Mouse (Mus musculus) cerebellum, adult 9-10 months (tissue): Measurements from ENCODE around the gene Ank3.
A peak's percentile ranks its signal among the peaks of the same experiment; 100 is the strongest.

ENCODE experiments used
- DNase-seq: peaks from one replicate; pipeline ENCODE4 v3.0.0; 2022

Gene Ank3

DNA sequence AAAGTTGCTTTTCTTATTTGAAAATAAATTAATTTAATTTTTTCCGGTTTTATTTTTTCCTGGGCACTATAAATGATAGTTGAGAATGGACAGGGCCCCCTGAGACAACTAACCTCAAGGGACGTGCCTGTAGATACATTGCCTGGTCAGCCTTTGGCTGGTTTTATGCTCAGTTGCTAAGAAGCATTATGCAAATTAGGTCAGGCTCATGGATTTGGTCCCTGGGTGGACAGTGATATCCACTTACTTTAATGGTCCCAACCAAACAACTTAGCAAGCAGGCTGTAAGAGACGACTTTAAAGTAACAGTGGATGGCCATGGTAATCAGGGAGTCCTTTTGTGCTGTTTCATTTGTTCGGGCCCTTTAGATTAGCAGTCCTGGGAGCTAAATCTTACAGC lies 392.0 kb downstream of the Ank3 start:
- DNase-seq: no peak

DNA sequence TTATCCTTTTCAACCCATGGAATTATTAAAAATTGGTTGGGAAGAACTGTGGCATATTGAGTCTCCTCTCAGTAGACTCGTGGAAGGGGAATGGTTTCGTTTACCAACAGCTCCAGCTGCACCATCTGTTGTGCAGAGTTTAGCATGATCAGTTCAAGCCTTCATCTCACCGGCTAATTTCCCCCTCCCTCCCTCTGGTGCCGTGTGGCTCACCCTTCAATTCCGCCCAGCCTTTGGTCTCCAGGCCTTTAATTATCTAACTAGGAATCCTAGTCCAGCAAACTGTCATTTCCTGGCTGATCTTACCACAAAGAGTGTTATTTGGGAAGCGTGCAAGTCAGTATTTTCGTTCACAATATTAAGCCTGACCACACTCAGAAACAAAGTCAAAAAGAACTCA lies 393.4 kb downstream of the Ank3 start:
- DNase-seq: no peak

DNA sequence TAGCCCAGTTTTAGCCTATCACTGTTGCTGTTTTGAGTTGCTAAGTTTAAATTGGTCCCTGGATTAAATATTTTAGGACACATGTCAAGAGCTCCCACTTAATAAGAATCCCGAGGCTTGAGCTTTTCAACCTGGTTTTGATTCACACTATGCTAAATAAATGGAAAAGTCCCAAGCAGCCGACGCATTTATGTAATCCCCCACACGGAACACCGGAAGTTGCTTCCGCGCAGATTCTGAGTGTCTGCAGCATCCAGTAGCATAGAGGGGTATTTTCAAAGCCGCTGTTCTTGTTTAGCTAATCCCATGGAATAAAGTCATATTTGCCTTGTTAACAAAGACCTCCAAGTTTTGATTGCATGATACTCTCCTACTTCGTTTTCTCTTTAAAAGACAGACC lies 393.8 kb downstream of the Ank3 start:
- DNase-seq: no peak

DNA sequence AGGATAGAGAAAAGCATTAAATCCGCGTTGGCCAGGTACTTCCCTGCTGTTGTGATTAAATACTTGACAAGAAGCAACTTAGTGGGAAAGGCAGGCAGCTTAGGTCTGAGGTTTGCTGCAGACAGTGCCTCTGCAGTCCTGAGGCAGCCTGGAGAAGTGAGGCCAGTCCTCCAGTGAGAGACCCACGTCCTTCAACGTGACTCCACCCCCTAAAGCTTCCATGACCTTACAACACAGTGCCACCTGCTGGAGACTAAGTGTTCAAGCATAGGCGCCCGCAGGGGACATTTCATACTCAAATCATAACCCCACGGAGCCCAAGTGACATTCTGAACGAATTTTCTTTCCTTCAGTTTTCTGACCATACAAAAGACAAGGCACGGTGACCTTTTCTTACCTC lies 394.5 kb downstream of the Ank3 start:
- peak; percentile 76 for DNase-seq

DNA sequence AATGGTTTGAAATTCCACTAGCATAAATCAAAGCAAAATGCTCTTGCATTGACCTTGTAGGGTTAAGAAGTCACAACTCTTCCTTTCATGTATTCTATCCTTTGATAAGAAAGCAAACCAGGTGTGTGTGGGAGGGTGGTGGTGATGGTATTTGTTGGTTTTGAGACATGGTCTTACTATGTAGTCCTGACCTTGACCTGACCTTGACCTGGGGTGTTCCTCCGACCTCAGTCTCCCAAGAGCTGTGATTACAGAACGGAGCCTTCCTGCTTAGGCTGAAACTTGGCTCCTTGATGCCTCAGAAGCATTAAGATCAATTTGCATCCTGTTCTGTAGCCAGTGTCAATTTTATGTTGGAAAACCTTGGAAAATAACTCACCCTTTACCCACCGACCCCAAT lies 397.1 kb downstream of the Ank3 start:
- DNase-seq: no peak

DNA sequence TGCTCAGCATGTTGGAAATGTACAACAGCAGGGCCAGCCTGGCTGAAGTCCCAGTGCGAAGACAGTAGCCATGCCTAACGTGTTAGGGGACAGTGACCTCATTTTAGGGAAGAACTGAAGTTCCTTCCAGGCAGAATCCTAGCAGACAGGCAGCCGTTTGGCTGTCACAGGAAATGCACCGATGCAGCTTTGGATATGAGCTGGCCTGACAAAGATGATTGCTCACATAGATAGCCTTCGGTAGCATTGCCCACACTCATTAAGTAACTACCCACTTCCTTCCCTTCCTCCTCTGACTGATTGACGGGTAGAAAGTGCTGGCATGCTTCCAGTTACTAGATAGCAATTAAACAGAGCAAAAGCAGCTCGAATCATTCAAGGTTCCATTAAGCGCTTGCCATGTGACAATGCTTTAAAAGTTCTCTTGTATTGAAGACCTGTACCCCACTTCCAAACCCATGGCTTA lies 397.9 kb downstream of the Ank3 start:
- peak; percentile 83 for DNase-seq

DNA sequence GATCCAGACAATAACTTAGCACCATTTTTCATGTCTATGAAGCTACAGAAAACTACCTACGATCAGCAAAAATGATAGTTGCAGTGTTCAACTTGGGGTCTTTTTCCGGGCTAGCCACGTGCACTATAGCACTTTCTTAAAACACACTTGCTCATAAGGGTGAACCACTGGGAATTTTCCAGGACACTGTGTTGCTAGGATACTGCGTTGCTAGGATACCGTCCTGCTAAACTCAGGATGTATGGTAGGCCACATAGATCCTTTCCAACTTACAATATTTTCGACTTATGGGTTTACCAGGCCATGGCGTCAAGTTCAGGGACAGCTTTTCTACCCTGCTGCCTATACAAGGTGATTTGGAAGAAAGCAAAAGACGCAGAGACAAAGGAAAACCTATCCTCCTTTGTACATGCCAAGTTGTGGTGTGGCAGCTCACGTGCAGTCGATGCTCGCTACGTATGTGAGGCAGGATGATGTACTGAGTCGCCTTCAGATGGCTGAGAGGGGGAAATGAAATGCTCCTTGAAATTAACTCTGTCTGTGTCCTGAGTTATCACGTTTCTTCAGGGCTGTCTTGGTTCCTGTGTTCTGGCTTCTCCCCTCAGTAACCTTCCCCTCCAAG lies 404.7 kb downstream of the Ank3 start:
- no peak for DNase-seq

DNA sequence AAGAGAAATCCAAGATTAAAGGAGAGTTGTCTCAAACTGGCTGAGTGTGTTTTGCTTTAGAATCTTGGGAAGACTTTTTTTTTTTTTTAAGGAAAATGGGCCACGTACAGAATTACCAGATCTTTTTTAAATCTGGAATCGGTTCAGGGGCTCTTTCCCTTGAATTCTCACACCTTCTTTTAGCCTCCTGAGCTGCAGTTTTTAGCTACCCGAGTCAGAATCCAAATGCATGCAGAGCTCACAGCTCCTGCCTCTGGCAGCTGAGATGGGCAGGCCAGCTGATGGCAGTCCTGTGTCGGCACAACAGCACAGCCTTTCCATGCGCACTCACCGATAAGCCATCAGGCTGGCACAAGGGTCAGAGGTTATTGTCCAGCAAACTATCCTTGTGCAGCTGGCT lies 406.0 kb downstream of the Ank3 start:
- DNase-seq: no peak

DNA sequence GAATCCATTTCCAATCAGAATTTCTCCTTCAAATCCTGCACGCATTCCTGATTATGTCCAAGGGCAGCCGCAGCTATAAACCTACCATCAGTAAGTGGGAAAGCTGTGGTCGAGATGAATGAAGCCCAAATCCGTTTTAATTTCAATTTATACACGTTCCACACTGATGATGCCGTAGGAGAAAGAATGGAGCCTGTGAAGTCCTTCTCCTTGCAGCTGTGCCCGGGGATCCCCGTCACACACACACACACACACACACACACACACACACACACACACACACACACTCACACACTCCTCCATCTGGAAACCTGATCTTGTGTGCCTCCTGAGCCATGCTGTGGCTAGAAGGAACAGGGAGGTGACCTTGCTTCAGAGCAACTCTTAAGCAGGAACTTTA lies 412.2 kb downstream of the Ank3 start:
- DNase-seq: no peak

DNA sequence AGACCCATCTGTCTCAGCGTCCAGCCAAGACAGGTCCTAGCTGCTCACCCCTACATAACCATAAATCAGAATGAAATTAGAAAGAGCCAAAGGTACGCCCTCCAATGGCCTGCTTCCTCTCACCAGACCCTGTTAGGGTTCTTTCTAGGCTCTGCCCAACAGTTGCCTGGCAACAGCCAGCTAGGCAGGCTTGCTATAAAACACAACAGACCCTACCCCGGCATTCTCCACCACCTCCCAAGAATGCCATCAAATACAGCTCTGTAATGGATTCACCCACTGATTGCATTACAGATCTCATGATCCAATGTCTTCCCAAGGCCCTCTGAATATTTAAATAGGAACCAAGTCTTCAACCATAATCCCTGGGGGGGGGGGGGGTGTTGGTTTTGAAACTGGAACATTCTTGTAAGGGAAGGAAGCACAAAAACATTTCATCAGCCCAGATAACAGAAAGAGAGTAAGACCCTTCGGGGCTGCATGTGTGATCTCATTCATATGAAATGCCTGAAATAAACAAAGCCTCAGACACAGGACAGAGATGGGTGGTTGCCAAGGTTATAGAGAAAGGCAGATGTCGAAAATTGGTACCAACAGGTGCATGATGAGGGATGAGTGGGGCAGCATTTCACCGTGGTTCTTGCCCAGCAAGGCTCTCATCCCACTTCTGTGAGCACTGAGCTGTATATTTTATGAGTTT lies 415.4 kb downstream of the Ank3 start:
- DNase-seq: peak; percentile 57

DNA sequence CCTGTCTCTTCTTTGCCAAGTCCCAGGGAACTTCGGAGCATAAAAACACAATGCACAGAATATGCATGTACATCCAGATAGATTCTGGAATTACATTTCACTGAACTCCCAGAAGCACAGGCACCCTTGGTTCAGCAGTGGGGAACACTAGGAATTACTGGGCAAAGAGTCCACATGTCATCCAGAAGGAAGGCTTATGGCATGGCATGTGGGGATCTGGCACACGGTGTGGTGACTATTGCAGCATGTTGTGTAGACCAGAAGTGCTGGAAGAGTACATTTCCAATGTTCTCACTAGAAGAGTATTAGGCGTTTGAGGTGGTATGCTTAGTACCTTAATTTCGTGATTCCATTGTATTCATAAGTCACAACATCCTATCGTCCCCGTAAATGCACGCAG lies 422.7 kb downstream of the Ank3 start:
- no peak for DNase-seq

DNA sequence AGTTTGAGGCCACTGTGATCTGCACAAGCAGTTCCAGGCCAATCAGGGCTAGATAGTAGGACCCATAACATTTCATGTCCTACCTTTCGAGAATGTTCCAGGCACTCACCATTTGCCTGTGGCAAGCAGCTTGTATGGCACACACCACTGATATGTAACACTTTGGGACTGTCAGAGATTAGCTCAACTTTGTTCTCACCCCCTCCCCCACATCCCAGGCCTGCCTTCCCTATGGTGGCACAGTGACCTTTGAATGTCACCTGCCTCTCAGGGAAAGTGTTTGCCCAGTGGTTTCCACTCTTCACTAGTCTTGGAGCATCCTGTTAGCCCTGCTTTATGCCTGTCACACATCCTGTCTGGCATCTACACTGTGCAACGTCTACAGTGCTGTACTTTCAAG lies 430.2 kb downstream of the Ank3 start:
- no peak for DNase-seq

DNA sequence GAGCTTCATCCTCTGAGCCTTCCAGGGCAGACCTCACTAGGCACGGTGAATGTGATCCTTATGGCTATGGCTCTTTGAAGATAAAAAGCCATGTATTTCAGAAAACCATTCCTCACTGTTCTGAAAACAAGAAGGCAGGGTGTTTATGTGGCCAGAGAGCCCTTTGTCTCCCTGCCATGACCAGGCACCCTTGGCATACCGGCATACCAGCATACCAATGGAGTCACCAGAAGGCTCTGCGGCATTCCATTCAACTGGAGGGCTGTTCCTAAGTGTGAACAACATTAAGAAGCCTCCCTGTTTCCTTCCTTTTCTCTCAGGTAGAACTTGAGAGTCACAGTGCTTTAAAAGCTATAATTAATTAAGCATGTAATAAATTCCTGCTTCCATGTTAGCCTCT lies 430.7 kb downstream of the Ank3 start:
- no peak for DNase-seq

DNA sequence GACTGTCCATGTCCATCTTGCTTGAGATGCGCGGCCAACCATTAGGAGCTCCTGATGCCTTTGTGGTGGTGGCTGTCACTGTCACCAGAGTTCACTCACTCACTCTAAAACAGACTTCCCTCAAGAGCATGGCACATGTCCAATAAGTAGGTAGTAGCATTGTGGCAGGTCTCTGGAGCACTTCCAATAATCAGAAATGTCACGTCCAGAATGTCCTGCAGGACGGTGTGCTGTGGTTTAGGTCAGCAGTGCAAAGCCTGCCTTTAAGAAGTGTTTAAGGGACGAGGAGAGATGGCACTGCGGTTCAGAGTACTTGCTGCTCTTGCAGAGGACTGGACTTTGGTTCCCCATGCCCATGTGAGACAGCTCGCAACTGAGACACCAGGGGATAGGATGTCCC lies 433.0 kb downstream of the Ank3 start:
- DNase-seq: no peak

DNA sequence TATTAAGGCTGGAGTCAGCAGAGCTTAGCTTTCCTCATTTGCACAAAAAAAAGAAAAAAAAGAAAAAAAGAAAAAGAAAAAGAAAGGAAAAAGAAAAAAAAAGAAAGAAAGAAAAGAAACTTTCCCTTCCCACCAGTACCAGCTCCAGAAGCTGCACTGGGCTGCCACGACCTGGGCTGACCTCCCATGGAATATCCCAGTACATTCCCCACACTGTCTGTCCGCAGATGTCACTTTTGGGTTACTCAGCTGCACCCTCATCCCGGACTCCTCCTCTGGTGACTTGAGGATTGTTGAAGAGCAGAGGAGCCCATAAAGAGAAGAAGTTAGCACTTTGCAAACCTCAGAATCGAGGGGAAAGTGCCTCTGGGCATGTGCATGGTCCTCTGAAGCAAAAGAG lies 433.7 kb downstream of the Ank3 start:
- DNase-seq: no peak

DNA sequence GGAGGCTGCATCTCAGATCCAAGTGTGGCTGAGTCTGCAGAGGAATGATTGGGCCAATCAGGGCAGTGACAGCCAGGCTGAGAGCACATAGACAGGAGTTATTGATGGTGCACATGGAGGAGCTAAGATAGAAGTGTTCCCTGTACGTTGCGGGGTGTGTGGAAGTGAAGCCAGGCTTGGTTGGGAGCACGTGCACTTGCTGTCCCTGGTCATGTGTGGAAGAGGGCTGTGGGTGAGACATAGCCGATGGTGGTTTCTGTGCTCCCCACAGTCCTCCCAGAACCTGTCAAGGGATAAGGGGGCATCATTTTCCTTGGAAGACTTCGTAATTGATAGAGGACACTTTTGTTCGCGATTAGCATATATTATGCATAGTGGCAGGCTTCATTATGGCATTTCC lies 434.2 kb downstream of the Ank3 start:
- DNase-seq: no peak

DNA sequence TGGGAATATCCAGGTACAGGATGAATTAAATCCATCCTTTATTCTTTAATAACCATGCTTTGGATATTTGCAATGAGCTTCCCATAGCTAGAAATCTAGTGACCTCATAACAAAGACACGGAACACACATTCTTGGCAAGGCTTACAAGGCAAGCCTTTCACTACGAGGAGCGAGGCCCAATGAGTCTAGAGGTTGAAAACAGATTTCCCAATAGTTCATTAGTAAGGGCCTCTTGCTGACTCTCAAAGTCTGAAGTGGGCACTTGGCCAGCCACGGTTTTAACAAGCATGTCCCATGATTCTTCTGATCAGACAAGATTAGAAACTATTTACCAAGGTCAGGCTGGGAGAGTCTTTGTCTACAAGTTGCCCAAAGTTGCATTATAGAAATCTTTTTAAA lies 436.1 kb downstream of the Ank3 start:
- DNase-seq: no peak

DNA sequence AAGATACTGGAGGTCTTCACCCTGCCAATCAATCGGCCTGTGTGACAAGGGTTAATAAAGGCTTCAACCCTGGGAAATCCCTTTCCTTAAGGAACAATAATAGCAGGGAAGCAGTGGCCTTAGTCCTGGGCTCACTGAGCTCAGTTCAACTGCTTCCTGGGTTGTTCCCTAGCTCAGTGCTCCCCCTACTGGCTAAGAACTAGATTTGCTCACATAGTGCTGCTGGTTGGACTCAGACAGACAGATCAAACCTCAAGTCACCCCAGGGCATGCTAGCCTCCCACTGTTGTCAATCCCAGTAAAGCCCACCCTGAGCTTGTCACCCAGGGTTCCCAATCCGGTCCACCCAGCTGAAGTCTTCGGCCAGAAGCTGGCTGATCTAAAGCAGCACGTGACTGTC lies 447.2 kb downstream of the Ank3 start:
- peak; percentile 79 for DNase-seq

DNA sequence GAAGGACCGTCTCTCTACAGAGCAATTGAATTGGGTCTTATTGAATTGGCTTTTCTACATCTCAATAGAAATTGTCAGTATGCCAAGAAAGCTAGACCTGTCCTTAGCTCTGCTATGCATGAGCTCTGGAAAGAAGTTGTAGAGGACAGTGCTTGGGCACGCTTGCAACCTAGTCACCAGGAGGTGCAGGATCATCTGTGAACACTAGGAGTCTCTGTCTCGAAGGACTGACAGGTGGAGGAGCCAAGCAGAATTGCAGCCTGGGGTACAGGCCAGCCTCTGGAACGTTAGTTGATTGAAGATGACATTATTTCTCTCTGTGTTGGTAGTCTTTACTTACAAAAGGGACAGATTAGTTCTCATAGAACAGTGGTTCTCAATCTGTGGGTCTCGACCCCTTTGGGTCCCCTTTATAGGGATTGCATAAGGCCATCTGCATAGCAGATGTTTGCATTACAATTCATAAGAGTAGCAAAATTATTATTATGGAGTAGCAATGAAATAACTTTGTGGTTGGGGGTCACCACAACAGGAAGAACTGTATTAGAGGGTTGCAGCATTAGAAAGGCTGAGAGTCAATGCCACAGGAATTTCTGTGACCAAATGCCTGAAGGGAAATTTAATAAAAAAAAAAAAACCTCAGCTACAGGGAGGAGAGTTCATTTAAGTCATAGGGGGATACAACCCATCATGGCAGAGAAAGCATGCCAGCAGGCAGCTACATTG lies 454.0 kb downstream of the Ank3 start:
- DNase-seq: peak; percentile 53

DNA sequence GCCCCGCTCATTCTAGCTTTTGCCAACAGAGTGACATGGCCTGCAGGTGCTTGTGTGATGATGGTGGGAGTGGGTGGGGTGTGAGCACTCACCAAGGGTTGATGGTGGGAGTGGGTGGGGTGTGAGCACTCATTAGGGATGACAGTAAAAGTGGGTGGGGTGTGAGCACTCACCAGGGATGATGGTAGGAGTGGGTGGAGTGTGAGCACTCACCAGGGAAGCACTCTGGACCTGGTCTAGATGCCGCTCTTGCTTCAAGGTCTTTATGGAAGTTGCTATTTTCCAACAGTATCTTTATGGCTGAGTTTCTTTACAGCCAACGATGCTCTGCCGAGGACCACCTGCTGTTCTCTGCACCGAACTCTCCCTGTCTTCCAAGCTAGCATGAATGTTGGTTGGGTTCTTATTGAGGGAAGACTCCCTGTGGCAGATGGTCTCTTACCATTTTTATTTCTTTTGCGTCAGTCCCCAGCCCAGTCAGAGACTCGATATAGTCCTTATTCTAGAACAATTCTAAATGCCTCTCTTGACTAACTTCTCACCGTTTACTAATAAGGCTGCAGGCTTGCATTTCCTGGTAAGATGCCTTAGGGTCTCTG lies 456.1 kb downstream of the Ank3 start:
- DNase-seq: no peak

DNA sequence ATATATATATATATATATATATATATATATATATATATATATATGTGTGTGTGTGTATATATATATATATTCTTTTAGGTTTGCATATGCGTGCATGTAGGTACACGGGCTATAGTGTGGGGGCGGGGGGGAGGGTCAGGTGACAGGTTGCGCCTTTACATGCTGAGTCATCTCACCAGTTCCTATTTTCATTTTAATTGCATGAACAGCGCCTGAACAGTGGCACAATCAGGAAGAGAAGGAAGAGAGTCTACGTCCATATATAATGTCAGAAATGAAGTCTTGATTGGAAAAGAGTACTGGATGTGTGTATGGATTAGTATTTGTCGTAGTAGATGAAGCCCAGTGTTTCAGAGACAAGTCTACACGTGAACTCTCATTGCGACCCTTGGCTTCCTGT lies 459.4 kb downstream of the Ank3 start:
- DNase-seq: no peak

DNA sequence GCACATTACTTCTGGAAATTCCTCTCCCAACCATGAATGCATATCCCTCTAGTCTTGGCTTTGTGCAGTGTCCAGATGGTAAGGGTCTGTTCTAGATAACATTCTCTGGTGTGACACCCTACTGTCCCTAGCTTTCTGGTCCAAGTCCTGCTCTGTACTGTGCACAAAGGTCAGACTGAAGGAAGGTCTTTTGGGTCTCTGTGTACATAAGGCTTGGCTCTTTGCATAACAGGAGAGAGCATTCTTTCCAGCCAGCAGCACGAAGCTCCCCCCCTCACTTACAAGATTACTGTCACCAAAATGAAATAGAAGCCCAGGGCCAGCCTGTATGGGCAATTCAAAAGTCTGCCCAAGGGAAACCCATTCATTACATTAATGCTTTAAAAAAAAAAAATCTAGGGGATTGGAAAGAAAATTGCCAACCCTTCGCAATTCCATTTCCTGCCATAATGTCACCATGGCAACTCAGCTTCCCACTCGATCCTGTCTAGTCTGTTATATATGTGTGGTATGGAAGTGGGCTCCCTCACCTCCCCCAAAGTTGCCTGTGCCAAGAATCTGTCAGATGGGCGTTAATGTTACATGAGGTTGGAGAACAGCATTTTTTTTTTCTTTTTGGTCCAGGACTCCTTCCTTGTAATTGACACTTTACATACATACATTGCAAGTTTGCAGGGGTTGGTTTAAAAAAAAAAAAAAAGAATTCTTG lies 460.5 kb downstream of the Ank3 start:
- peak; percentile 77 for DNase-seq

DNA sequence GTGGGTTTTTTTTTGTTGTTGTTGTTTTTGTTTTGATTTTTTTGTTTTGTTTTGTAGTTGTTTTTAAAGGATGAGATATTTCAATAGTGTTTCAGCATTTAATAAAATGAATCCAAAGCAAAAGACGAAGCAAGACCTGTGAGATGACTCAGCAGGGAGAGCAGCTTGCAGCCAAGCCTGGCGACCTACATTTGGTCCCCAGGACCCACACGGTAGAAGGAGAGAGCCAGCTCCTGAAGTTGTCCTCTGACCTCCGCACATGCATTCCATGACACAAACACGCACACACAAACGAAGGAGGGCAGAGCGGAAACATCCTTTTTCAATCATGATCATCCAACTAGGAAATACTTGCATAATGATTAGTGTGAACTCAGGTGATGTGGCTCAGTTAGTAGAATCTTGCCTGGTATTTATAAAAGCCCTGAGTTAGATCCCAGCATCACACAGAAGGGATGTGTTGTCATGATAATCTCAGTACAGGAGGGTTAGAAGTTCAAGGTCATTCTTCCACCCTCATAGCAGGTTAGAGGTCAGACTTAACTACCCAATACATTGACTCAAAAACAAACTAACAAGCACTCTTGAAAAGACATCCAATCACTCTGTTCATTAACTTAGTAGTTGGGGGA lies 461.4 kb downstream of the Ank3 start:
- peak; percentile 69 for DNase-seq
